Mouse (Mus musculus) 416B (cell line): Measurements from ENCODE around the gene Zbtb25.

Experiments
- DNase-seq: peaks from one replicate; pipeline ENCODE4 v3.0.0; 2011; ENCODE audit warnings: low read depth

Zbtb25 gene

DNA sequence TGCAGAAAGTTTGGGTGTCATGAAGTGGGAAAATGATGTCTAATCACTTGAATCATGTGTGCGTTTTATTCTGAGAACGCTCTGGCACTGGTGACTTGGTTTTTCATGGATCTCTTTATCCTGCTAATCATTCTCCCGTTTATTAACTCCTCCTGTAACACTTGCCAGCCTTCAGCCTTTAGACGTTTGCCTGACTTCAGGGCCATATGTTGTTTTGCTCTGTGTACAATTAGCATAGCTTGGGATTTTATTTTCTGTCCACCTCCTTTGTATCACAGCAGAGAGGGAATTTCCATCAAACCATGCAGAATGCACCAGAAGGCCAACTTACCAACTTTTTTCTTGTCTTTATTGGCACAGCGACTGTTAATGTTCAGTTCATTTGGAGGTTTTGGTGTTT is 71.6 kb downstream of the Zbtb25 start:
- DNase-seq = no peak
